In genomic region chr2:170601917-170602316, GRCm38 (mm10) we compare ENCODE assay signal across 28 mouse cellular contexts. TPM values are rescaled to one million over a fixed set of nuclear protein-coding genes. Genes with fewer than 3 reads are reported as not detected.
DNase-seq lines count a peak whose midpoint lies in the region; TF ChIP-seq lines count a peak whose summit lies in the region.
"Had no signal": no experiment of that assay in that cellular context is flagged by ENCODE, and none has a peak within 500 bp of the region (broad histone marks: within the 10 kb centered on the region; RNA-seq: fewer than 3 reads in every experiment).

Gene 4930470P17Rik (minus strand): TSS chr2:170602017.

- no peaks in the 10 kb centered on the region for H3K79me2 ChIP-seq in heart, adult 2 months (replicated peaks; ENCODE audit: control insufficient read depth, insufficient read depth, low read length)

- no peaks in the 10 kb centered on the region for H3K36me3 ChIP-seq in heart, adult 2 months (ENCODE audit: control insufficient read depth, insufficient read depth, low read length)
- H3K36me3 ChIP-seq in embryonic facial prominence, embryonic 10.5 days (replicated peaks) = no peaks in the 10 kb centered on the region
- H3K36me3 ChIP-seq: embryonic facial prominence, embryonic 12.5 days; forebrain, embryonic 15.5 days had no signal

- intact Hi-C loops in heart, adult 2 months (cut with DNase I) = no loop called here

- no peak within 1 kb of the TSS for H3K4me3 ChIP-seq in heart, adult 2 months
- no peak within 1 kb of the TSS for H3K4me3 ChIP-seq in embryonic facial prominence, embryonic 10.5 days
- H3K4me3 ChIP-seq: embryonic facial prominence, embryonic 12.5 days; forebrain, embryonic 13.5 days; forebrain, embryonic 15.5 days had no signal

- 79% methylated on average over 9 of the region's 9 CpGs for WGBS in heart, adult 2 months
- WGBS in embryonic facial prominence, embryonic 10.5 days = 47% methylated on average over 9 of the region's 9 CpGs

- TF ChIP-seq POLR2A in heart, adult 2 months (IDR thresholded peaks at IDR 0.05; ENCODE audit: insufficient read depth, low read depth, low read length) = no peak

- no peak within 1 kb of the TSS for H3K27ac ChIP-seq in heart, adult 2 months
- no peak within 1 kb of the TSS for H3K27ac ChIP-seq in embryonic facial prominence, embryonic 10.5 days (replicated peaks)
- H3K27ac ChIP-seq: embryonic facial prominence, embryonic 12.5 days; forebrain, embryonic 13.5 days; forebrain, embryonic 15.5 days had no signal

- DNase-seq in heart, adult 11 months = peak; percentile 48
- no peak for DNase-seq in heart, adult 2 months
- peak; percentile 21 for DNase-seq in ZHBTc4 (ENCODE audit: low read depth, low spot score)
- DNase-seq in embryo, embryonic 10.5 days (ENCODE audit: low spot score) = peak; percentile 17
- DNase-seq in embryonic facial prominence, embryonic 10.5 days (ENCODE audit: low spot score) = peak; percentile 21
- no peak for DNase-seq in spleen, postnatal 10 days (ENCODE audit: low spot score in 2 of 2)
- DNase-seq in kidney, adult 9 months = no peak
- DNase-seq in left cerebral cortex, adult 8-10 months (ENCODE audit: low spot score in 2 of 2) = no peak
- DNase-seq: adrenal gland, adult 8-10 months; adrenal gland, postnatal 36 days; cerebellum, adult 11-12 months; cerebellum, adult 2 months; cerebellum, adult 9-10 months; cerebellum, postnatal 14 days; cerebellum, postnatal 36 days; forebrain, postnatal 0 days had no signal

- no peak for TF ChIP-seq CTCF in heart, adult 2 months (IDR thresholded peaks at IDR 0.05)

- no peak for TF ChIP-seq EP300 in heart, adult 2 months (IDR thresholded peaks at IDR 0.05; ENCODE audit: insufficient read depth, low read depth, low read length)

- H3K27me3 ChIP-seq in heart, adult 2 months (ENCODE audit: control insufficient read depth, insufficient read depth, low read length) = no peaks in the 10 kb centered on the region
- no peaks in the 10 kb centered on the region for H3K27me3 ChIP-seq in embryonic facial prominence, embryonic 10.5 days (replicated peaks; ENCODE audit: low read depth, poor library complexity, severe bottlenecking)
- H3K27me3 ChIP-seq: embryonic facial prominence, embryonic 12.5 days; forebrain, embryonic 13.5 days; forebrain, embryonic 15.5 days had no signal

- no peak within 1 kb of the TSS for H3K9ac ChIP-seq in heart, adult 2 months (ENCODE audit: low read depth, low read length)
- H3K9ac ChIP-seq: embryonic facial prominence, embryonic 12.5 days; forebrain, embryonic 13.5 days; forebrain, embryonic 15.5 days; forebrain, postnatal 0 days had no signal

- 0 out of 2 replicates have a peak, but pooled peaks cover 3% of the 10 kb centered on the region for H3K9me3 ChIP-seq in embryonic facial prominence, embryonic 10.5 days
- H3K9me3 ChIP-seq: embryonic facial prominence, embryonic 12.5 days; forebrain, embryonic 13.5 days; forebrain, embryonic 15.5 days had no signal

- no peaks in the 10 kb centered on the region for H3K4me1 ChIP-seq in heart, adult 2 months (ENCODE audit: control insufficient read depth, insufficient read depth, low read length)
- H3K4me1 ChIP-seq in embryonic facial prominence, embryonic 10.5 days = peaks cover 24% of the 10 kb centered on the region
- H3K4me1 ChIP-seq: embryonic facial prominence, embryonic 12.5 days; forebrain, embryonic 13.5 days; forebrain, embryonic 15.5 days had no signal

RNA-seq across cellular contexts. Expression of gene 4930470P17Rik, which starts in this region (rescaled TPM):
- not detected for total RNA-seq in heart, adult 2 months (2021)
- polyA plus RNA-seq in heart, adult 2 months (2012; rRNA removed) = not detected in 2 replicates
- polyA plus RNA-seq in embryonic facial prominence, embryonic 10.5 days (2016; fragmentation: Nextera tagmentation; extraction: Ambion mirVana) = not detected in 2 replicates
- total RNA-seq in left cerebral cortex, adult 8-10 months (2022) = not detected
- total RNA-seq: adrenal gland, adult 18-20 months; adrenal gland, adult 8-10 months; adrenal gland, postnatal 14 days; adrenal gland, postnatal 36 days; common myeloid progenitor, adult 5-6 weeks; ES-E14; forebrain, postnatal 0 days; MEL had no signal
- polyA plus RNA-seq: activated CD4-positive, CD25-positive, alpha-beta regulatory T cell, adult 4 months; C2C12; cerebellum, adult 2 months; embryonic facial prominence, embryonic 12.5 days; embryonic facial prominence, embryonic 14.5 days; forebrain, embryonic 11.5 days; forebrain, embryonic 13.5 days; forebrain, embryonic 15.5 days had no signal

Comparison
In these comparisons a context has a peak if more than half of its experiments do, and no peak if none do; other contexts are left out.
1. DNase-seq: peak in heart, adult 11 months (single experiment), ZHBTc4 (single experiment) and embryo, embryonic 10.5 days (single experiment); none in heart, adult 2 months (0 of 2), spleen, postnatal 10 days (0 of 2), kidney, adult 9 months (single experiment) and left cerebral cortex, adult 8-10 months (0 of 2).
2. Peak in DNase-seq in embryonic facial prominence, embryonic 10.5 days; RNA of the gene not detected or under 1 TPM.